Mouse (Mus musculus) 416B (cell line): ENCODE results near the gene Pdk2.
A peak's percentile ranks its signal among the peaks of the same experiment; 100 is the strongest.

Source experiments
- DNase-seq: peaks from one replicate; pipeline ENCODE4 v3.0.0; 2011; ENCODE audit warnings: low read depth

Pdk2 gene

DNA sequence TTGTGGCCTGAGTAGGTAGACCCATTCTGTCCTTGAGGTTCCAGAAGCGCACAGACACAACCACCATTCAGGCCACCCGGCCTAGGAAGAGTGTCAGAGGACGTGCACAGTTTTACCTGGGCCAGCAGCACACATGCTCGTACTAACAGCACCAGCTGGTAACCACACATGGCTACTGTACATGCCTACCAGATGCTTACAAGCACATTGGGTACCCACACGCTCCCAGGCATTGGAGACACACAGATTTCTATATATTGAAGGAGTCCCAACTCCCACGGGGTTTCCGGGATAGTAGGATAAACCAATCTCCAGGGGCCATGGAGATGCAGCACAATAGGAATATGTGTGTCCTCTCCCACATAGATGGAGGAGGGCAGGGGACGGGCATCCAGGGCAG is 38.4 kb downstream of the Pdk2 start:
- DNase-seq = no peak

DNA sequence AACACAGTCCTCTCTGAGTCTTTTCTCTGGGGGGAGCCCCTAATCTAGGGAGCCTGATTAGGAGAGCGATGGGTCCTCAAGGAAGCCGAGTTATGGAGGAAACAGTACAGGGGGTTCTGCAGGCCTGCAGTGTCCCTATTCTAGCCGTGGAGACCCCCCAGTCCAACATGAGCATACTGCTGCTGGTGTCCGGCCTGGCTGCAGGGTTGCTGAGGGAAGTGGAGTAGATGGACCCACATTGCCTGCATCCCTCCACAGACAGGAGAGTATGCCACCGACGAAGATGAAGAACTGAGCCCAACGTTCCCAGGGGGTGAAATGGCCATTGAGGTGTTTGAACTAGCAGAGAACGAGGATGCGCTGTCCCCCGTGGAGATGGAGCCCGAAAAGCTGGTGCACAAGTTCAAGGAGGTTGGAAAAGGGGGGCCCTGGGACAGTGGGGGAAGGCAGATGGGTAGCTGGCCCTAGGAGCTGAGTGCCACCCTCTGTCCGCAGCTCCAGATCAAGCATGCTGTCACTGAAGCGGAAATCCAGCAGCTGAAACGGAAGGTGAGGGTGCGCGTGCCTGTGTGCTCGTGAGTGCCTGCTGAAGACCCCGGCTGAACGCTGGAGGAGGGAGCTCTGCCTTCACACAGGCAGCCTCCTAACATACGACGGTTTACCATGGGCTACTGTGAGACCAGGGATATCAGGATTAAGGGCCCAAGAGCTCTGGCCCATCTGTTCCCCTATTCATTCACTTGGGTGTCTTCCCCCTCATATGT is 39.4 kb downstream of the Pdk2 start:
- DNase-seq = no peak

DNA sequence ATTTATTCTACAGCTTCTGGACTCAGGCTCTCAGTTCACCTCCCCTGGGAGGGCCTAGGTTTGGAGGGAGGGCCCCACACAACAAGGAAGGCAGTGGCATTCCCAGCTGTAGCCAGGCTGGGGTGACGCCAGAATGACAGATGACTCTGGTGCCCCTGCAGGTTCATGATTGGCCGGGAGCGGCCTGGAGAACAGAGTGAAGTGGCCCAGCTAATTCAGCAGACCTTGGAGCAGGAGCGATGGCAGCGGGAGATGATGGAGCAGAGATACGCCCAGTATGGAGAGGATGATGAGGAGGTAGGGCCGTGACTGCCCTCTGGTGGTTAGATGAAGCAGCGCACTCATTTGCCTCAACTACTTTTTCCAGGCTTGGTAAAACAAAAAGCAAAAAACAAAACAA is 40.1 kb downstream of the Pdk2 start:
- peak; percentile 86 for DNase-seq

DNA sequence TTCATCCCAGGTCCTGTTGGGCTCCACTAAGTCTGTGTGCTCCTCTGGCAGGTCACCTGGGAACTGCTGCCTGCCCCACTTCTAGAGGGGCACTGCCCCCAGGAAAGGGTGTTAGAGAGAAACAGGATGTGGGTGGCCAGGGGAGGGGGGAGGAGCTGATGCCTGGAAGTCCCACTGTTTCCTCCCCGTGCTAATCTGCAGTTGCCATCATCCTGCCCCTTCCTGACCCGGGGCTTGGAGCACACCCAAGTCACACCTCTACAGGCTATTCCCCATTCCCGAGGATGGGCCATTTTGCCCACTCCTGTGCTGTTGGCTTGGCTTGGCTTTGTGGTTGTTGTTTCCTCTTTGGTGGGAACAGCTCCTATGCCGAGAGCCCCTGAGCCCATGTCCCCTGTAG is 40.6 kb downstream of the Pdk2 start:
- peak; percentile 91 for DNase-seq

DNA sequence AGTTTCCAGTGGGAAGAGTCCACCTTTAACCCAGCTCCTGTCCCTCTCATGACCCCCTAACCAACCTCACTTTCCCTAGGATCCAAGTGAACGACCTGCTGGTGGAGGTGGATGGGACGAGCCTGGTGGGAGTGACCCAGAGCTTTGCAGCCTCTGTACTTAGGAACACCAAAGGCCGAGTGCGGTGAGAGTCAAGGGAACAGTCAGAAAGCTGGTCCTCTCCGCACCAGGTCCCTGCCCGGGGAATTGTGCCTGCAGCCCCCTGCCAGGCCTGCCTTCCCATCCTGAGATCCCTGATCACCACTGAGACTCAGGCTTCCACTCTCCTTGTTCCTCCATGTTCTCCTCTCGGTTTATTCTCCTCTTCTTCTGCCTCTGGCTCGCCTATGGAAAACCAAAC is 41.0 kb downstream of the Pdk2 start:
- DNase-seq = no peak

DNA sequence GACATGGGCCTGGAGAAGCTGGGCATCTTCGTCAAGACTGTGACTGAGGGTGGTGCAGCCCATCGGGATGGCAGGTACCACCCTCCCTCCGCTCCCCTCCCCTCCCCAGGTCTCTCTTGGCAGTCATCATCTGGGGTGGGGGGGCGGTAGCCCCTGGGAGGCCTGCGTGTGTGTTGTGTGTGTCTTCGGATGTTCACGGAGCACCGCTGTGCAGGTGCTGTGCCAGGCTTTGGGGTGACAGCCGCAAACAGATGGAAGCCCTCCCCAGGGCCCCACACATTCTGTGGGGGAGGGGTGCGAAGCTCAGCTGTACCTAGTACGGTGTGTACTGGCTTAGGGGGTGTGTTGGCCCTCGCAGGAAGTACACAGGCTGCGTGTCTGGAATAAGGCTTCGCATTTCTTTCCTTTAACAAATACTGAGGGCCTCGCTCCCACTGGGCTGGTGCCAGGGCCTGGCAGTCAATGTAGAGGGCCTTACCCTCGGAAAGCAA is 43.1 kb downstream of the Pdk2 start:
- DNase-seq = no peak

DNA sequence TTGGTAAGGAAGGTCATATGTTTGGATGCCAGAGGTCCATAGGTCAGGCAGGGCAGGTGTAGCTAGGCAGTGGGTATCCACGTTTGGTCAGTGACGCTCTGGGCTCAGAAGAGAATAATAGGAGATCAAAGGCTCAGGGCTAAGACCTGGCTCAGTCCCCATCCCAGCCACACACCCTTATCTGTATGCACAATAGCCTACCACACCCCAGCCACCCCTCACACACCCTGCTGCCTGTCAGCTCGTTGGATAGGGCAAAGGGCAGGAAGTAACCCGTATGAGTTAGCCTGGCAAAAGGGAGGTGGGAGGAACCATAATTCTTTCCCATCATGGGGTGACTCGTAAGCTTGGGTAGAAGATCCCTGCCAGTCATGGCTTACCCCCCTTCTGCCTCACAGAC is 43.6 kb downstream of the Pdk2 start:
- DNase-seq = peak; percentile 81

DNA sequence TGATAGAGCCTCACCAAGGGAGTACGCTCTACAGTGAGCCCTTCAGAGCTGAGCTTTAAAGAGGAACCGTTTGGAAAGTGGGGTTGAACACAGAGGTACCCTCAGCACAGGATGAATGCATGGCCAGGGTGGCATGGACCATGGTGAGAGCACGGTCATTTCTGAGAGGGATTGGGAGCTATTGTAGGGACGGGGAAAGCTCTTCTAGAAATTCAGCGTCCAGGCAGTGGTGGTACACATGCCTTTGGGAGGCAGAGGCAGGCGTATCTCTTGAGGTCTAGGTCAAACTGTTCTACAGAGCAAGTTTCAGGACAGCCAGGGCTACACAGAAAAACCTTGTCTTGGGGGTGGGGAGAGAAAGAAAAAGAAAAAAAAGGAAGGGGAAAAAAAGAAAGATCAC is 44.2 kb downstream of the Pdk2 start:
- no peak for DNase-seq

DNA sequence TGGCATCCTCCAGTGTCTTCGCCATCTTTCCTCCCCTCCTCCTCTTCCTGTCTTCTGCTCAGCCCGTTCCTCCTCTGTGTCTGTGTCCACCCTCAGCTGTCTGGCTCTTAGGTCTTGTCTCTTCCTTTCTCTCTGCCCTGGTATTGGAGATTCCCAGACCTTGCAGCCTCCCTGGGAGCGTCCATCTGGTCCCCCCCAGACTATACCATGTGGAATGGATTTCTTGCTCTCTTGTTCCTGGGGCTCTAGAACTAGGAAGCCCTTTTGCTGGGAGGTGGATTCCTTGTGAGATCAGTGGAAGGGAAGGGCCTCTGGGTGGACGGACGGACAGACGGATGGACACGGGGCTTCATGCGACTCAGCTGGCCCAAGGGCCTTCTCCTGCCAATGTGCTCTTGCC is 45.1 kb downstream of the Pdk2 start:
- no peak for DNase-seq

DNA sequence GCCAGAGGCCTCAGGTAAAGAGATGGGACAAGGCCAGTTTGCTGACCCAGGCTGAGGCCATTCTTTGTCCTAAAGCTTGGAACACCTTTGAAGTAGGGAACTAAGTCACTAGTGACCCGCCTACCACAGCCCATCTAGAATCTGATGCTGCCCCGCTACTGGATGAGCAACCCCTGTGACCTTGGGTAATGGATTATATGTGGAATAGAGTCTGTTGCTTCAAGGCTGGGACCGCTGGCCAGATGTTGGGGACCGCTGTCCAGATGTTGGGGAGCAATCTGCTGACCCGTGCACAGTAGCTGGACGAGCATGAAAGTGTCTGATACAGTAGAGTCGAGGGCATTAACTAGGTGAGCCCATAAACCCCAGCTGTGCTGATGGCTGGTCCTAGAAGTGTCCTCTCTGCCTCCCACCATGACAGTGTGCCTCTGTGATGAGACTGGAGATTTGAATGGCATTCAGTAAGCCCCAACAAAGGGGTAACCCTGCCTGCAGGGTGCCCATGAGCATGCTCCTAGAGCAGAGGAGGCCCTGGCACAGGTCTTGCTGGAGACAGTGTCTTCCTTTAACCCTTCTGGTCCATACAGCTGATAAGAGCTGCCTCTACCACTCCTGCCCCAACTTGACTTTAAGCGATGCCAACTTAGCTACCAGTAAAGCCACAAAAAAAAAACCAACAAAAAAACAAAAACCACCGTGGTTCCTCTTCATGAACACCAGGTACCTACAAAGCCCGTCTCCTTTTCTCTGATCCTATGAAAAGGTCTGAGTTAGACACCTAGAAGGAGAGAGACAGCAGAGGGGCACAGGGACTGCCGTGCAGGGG is 46.0 kb downstream of the Pdk2 start:
- no peak for DNase-seq

DNA sequence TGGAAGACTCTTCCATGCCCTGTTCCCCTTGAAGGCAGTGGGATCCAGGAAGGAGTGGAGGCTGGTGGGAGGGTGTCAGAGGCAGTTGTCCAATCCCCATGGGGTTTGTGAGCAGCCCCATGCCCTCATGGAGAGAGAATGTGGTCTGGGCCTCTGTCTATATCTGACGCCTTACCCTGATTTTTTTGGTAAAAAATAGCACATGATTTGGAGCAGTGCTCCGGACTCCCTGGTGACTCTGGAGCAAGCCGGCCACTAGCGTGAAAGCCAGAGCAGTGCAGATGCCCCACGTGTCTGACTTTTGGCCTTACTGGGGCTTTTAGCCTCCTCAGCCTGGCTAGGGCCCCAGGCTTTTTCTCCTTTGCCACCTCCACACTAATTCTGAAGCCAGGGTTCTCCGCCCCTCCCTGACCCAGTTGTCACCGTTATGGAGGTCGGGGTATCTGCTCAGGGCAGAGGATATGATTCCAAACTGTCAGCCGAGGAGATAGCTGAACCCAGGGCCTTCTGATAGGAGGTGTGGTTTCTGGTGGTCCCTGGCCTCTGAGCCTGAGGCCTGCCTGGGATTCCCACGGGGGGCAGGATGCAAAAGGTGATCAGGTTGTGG is 46.8 kb downstream of the Pdk2 start:
- no peak for DNase-seq

DNA sequence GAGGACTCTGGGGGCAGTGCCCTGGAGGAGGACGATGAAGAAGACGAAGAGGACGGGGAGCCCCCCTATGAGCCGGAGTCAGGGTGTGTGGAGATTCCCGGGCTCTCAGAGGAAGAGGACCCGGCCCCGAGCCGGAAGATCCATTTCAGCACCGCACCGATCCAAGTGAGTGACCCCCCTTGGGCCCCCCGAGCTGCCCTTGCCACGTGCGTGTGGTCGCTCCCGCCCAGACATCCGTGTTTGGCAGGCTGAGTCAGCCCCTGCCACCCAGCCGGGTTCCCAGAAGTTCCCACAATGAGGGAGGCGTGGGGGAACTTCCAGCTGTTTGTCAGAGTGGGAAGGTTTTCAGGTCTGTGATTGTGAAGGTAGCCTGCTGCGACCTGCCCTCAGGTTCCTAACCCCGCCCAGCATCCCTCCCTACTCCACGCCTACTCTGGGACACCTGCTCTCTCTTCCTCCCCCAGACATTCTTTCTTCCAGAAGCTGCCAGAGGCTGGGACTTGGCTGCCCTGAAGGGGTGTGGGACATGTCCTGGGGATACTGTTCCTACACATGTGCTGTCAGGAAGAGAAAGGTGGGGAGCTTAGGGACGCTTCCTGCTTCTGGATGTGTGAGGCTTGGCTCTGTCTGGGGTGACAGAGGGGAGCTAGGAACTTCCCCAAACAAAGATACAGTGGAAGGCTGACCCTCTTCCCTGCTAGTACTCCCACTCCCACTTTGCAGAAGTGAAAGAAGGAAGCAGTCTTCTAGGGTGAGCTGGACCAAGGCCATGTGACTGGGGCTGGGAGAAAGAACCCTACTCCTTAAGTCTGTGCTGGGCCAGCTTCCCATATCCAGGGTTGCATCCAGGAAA is 48.2 kb downstream of the Pdk2 start:
- peak; percentile 57 for DNase-seq

DNA sequence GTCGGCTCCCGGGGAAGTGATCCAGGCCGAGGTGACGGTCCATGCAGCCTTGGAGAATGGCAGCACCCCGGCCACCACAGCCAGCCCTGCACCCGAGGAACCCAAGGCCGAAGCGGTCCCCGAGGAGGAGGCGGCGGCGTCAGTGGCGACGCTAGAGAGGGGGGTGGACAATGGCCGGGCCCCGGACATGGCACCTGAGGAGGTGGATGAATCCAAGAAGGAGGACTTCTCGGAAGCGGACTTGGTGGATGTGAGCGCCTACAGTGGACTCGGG is 48.7 kb downstream of the Pdk2 start:
- no peak for DNase-seq

DNA sequence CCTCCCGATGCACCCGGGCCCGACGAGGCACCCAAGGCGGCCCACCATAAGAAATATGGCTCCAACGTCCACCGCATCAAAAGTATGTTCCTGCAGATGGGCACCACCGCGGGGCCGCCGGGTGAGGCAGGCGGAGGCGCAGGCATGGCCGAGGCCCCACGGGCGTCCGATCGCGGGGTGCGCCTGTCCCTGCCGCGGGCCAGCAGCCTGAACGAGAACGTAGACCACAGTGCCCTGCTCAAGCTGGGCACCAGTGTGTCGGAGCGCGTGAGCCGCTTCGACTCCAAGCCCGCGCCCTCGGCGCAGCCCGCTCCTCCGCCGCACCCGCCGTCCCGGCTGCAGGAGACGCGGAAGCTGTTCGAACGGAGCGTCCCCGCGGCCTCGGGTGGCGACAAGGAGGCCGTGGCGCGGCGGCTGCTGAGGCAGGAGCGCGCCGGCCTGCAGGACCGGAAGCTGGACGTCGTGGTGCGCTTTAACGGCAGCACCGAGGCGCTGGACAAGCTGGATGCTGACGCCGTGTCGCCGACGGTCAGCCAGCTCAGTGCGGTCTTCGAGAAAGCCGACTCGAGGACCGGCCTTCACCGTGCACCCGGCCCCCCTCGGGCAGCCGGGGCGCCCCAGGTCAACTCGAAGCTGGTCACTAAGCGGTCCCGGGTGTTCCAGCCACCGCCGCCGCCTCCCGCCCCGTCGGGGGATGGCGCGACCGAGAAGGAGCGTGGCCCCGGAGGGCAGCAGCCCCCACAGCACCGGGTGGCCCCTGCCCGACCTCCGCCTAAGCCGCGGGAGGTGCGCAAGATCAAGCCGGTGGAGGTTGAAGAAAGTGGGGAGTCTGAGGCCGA is 49.3 kb downstream of the Pdk2 start:
- DNase-seq = peak; percentile 41

DNA sequence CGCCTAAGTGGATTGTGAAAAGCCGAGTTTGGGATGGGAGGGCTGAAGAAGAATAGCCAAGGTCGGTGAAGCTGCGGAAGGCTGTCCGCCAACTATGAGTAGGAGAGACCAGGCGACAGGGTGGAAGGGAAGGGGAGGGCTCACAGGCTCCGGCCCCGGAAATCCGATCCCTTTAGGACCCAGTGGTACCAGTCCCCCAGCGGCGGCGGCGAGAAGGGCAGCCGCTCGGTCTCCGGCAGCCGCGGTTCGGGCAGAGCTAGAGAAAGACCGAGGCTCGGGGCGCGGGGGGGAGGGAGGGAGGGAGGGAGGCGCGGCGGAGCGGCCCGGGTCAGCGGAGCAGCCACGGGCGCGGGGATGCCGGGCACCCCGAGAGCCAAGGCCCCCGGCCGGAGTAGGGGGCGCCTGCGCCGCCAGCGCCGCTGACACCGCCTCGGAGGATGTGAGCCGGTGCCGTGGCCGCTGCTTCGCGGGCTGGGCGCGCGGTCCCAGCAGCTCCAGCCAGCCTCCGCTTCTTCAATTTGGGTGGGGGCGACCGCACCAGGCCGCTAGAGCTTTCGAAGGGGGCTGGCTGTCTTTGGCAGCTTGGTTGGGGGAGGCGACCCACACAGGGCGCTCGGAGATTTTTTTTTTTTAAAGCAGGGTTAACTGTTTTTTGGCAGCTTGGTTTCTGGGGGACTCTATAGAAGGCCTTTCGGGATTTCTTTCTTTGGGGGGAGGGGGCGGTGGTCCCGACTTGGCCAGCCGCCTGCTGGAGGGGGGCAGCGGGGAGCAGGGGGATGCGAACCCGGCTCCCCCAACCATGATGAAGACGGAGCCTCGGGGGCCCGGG is 50.2 kb downstream of the Pdk2 start, which contains the start of gene Ppp1r9b:
Gene Ppp1r9b, plus strand, starts transcription at position 287 of the 829 bp plus-strand sequence.
- DNase-seq = peak; percentile 92

DNA sequence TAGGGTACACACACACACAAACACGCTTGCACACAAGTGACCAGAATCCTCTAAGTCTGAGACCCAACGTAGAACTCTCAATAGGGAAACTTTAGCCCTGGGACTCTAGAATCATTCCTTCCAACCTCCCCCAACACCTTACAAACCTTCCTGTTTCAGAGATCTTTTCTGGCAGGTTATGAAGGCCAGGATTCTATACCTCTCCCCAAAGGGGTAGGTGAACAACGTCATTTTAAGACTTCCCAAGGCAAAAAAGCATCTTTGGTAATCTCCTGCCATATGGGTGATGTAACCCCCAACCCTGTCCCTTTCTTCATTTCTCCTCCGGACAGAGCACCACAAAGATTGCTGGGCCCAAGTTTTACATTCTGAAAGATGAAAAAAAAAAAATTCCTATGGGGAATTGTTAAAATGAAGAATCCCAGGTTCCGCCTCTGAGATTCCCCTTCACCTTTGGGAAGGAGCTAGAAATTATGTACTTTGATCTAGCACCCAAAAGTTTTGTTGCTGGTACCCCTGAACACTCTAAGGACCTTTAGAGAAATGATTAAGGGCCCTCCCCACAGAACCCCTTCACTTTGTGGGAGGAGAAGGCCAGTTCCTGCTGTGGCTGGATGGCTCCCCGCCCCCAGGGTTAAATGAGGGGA is 50.9 kb downstream of the Pdk2 start:
- no peak for DNase-seq

DNA sequence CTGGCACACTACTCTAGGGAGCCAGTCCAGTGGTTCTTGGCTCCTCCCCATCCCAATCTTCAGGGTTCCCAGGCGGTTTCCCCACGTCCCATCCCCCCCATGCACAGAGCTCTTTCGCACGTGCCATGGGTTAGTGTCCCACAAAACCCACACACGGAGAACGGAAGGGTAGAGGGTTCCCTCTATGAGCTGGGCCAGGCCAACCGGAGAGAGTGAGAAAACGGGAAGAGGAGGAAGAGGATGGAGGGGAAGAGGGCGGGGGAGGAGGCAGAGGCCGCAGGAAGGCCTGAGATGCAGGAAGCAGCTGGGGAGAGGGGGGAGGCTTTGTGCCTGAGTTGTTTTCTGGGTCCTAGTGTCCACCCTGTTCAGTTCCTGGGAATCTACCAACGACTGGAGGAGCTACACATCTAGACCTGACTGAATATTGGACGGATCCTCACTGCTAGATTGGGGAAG is 51.6 kb downstream of the Pdk2 start:
- DNase-seq = peak; percentile 95

DNA sequence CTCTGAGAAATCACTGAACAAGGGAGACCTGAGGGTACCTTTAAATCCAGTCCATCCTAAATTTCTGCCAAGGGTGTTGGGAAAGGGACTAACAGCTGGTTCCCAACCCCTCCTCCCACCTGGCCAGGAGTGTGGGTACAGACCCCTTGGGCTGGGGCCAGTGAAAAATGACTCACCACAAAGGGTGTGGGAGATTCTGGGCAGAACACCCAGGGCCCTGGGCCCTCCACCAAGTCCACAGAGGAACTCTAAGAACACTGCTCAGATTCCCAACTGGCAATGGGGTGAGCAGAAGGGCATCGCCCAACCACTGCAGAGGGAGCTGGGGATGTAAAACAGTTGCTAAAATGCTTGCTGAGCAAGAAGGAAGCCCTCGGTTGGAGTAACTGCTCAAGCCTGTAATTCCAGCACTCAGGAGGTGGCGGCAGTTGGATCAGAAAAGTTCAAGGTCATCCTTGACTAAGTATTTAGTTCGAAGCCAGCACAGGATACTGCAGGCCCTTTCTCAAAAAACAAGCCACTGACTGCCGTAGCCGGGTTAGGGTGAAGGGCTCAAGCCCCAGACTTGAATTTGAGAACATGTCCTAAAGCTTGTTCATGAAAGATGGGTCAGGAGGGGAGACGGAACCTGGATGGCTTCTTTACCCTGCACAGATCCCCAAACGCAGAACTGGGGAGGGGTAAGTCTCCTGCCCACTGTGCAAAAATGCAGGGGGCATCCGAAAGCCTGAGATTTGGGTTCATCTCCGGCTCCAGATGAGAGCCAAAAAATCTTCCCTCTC is 52.2 kb downstream of the Pdk2 start:
- DNase-seq = peak; percentile 46

DNA sequence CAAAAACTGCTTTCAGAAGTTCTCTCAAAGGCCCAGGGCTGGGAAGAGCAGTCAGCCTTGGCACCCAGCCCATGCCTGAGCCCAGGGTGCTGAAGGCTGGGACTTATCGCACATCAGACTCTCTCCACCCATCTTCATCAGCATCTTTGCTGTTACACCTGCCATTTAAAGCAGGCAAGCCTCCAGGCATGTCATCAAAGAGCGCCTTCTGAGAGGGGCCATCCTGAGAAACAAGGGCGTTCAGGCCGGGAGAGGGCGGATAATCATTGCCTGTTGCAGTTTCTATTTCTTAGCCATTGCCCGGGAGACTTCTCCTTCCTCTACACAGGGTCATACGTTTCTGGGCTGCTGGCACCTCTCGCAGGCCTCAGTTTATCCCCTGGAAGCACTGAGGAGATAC is 53.3 kb downstream of the Pdk2 start:
- DNase-seq = no peak
